Mouse (Mus musculus): ENCODE results near the gene Krt4.

The Krt4 gene

GRCm38 (mm10) chr15:101902171-101903149 lies 22.1 kb downstream of the Krt4 start:
- DNase-seq (ENCODE audit: extremely low read depth, low read depth, low spot score): no peak

GRCm38 (mm10) chr15:101895216-101895615 lies 29.3 kb downstream of the Krt4 start:
- no peak for DNase-seq (ENCODE audit: extremely low read depth, low read depth, low spot score)

- no peak for DNase-seq (ENCODE audit: extremely low read depth, low read depth, low spot score)
These were observed 31.7 kb downstream of the Krt4 start, which contains the start of gene Krt76 for GRCm38 (mm10) chr15:101892820-101893219. Gene Krt76 (minus strand): TSS chr15:101892920.

GRCm38 (mm10) chr15:101879776-101880175 lies 44.8 kb downstream of the Krt4 start:
- DNase-seq (ENCODE audit: extremely low read depth, low read depth, low spot score): no peak

GRCm38 (mm10) chr15:101878041-101878440 lies 46.5 kb downstream of the Krt4 start:
- DNase-seq (ENCODE audit: extremely low read depth, low read depth, low spot score): no peak

GRCm38 (mm10) chr15:101874383-101874782 lies 50.2 kb downstream of the Krt4 start:
- DNase-seq (ENCODE audit: extremely low read depth, low read depth, low spot score): no peak

GRCm38 (mm10) chr15:101873231-101873630 lies 51.3 kb downstream of the Krt4 start:
- no peak for DNase-seq (ENCODE audit: extremely low read depth, low read depth, low spot score)

GRCm38 (mm10) chr15:101869431-101869830 lies 55.1 kb downstream of the Krt4 start, which contains the start of gene Krt77:
Gene Krt77 (minus strand): TSS chr15:101869705.
- no peak for DNase-seq (ENCODE audit: extremely low read depth, low read depth, low spot score)
